Mouse (Mus musculus) lung, embryonic 15.5 days (tissue): ENCODE measurements around the gene Cadps2. TPM values are rescaled to one million over a fixed set of nuclear protein-coding genes. Genes with fewer than 3 reads are reported as not detected.

Source experiments
- ATAC-seq: fragments of 200-750 bp; cut with Nextera tagmentation; 2 replicates; pipeline ENCODE4 v1.8.0; 2017; ENCODE audit warnings: moderate number of reproducible peaks, borderline replicate concordance; ENCODE audit not compliant: low FRiP score, low TSS enrichment; ENCODE audit errors: extremely low read depth
- H3K27ac ChIP-seq: fragments of 300-500 bp; sonication (generic); 2 replicates; pipeline ENCODE4 v1.5.1; 2015; ENCODE audit warnings: moderate library complexity, mild to moderate bottlenecking, inconsistent platforms
- H3K27me3 ChIP-seq: fragments of 300-500 bp; sonication (generic); 2 replicates; pipeline ENCODE4 v1.6.1; 2015; ENCODE audit warnings: inconsistent platforms
- H3K36me3 ChIP-seq: fragments of 300-500 bp; sonication (generic); 2 replicates; pipeline ENCODE4 v1.6.1; 2015; ENCODE audit warnings: inconsistent platforms
- H3K4me1 ChIP-seq: fragments of 300-500 bp; sonication (generic); 2 replicates; pipeline ENCODE4 v1.6.1; 2015; ENCODE audit warnings: inconsistent platforms
- H3K4me2 ChIP-seq: fragments of 300-500 bp; sonication (generic); 2 replicates; pipeline ENCODE4 v1.6.1; 2015; ENCODE audit warnings: inconsistent platforms, mild to moderate bottlenecking, moderate library complexity
- H3K4me3 ChIP-seq: fragments of 300-500 bp; sonication (generic); 2 replicates; pipeline ENCODE4 v1.5.1; 2015; ENCODE audit warnings: mild to moderate bottlenecking, inconsistent platforms
- H3K9ac ChIP-seq: fragments of 300-500 bp; sonication (generic); 2 replicates; pipeline ENCODE4 v1.6.1; 2015; ENCODE audit warnings: inconsistent platforms
- H3K9me3 ChIP-seq: fragments of 300-500 bp; sonication (generic); 2 replicates; pipeline ENCODE4 v1.6.1; 2016; ENCODE audit warnings: inconsistent platforms
- WGBS: fragments of 180-500 bp; shearing (Covaris S2); methylation state at CpG from one replicate; pipeline ENCODE4 v1.1.7; 2015; 5-methylcytosine and 5-hydroxymethylcytosine counted together
- polyA plus RNA-seq: library from polyadenylated mRNA; unstranded; fragments of >200 nt; fragmentation: Nextera tagmentation; extraction: Ambion mirVana; gene quantifications from 2 replicates; pipeline ENCODE4 v1.2.1, GENCODE M21; 2015

Cadps2 gene
- polyA plus RNA-seq, 1 experiment from 2014 or later, result 7.9 TPM

GRCm38 (mm10) chr6:23647627-23648247, 191.5 kb downstream of the Cadps2 start:
- no peak overlapping the region for H3K9ac ChIP-seq
- peak; percentile 57; the same call in 1 of the 2 replicates for ATAC-seq
- peak overlapping the region; percentile 50; the same call in 1 of the 2 replicates for H3K27ac ChIP-seq
- peaks cover 12% of the 10 kb centered on the region; the same call in 1 of the 2 replicates for H3K4me1 ChIP-seq
- H3K36me3 ChIP-seq, result no peaks in the 10 kb centered on the region
- 49% methylated on average over 7 of the region's 7 CpGs for WGBS
- no peaks in the 10 kb centered on the region for H3K27me3 ChIP-seq
- no peak overlapping the region for H3K4me2 ChIP-seq
- no peaks in the 10 kb centered on the region for H3K9me3 ChIP-seq
- no peak overlapping the region for H3K4me3 ChIP-seq

GRCm38 (mm10) chr6:23637081-23637480, 202.1 kb downstream of the Cadps2 start:
- no peak overlapping the region for H3K9ac ChIP-seq
- H3K4me2 ChIP-seq, result no peak overlapping the region
- no peak for ATAC-seq
- H3K9me3 ChIP-seq, result no peaks in the 10 kb centered on the region
- no peaks in the 10 kb centered on the region for H3K27me3 ChIP-seq
- H3K36me3 ChIP-seq, result no peaks in the 10 kb centered on the region
- no peak overlapping the region for H3K27ac ChIP-seq
- H3K4me3 ChIP-seq, result no peak overlapping the region
- H3K4me1 ChIP-seq, result no peaks in the 10 kb centered on the region
- 49% methylated on average over 3 of the region's 3 CpGs for WGBS

DNA sequence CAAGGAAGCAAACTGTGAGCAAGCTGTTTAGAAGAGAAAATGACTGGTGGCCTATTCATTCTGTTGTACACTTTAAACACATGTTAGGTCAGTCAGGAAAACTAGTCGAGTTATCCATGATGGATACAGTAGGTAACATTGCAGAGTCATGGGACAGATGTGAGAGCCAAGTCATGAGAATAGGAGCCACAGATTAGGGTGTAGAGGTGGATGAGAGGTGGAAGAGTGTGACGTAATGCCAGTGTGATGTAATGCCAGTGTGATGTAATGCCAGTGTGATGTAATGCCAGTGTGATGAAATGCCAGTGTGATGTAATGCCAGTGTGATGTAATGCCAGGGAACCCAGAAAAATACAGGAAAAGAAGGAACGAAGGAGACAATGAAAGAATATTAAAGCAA, 204.0 kb downstream of the Cadps2 start:
- Histone ChIP-seq H3K4me3 (no peak overlapping the region), H3K9ac (no peak overlapping the region), H3K9me3 (no peaks in the 10 kb centered on the region), H3K4me2 (no peak overlapping the region), H3K4me1 (no peaks in the 10 kb centered on the region), H3K36me3 (no peaks in the 10 kb centered on the region), H3K27me3 (no peaks in the 10 kb centered on the region), H3K27ac (no peak overlapping the region)
- 90% methylated on average over 3 of the region's 3 CpGs for WGBS
- ATAC-seq, result no peak

GRCm38 (mm10) chr6:23634016-23634415, 205.2 kb downstream of the Cadps2 start:
- H3K27ac ChIP-seq, result no peak overlapping the region
- no peaks in the 10 kb centered on the region for H3K36me3 ChIP-seq
- H3K4me3 ChIP-seq, result no peak overlapping the region
- no peaks in the 10 kb centered on the region for H3K4me1 ChIP-seq
- no peak for ATAC-seq
- H3K4me2 ChIP-seq, result no peak overlapping the region
- no peak overlapping the region for H3K9ac ChIP-seq
- no peaks in the 10 kb centered on the region for H3K27me3 ChIP-seq
- no peaks in the 10 kb centered on the region for H3K9me3 ChIP-seq
- WGBS, result 84% methylated on average over 9 of the region's 9 CpGs

DNA sequence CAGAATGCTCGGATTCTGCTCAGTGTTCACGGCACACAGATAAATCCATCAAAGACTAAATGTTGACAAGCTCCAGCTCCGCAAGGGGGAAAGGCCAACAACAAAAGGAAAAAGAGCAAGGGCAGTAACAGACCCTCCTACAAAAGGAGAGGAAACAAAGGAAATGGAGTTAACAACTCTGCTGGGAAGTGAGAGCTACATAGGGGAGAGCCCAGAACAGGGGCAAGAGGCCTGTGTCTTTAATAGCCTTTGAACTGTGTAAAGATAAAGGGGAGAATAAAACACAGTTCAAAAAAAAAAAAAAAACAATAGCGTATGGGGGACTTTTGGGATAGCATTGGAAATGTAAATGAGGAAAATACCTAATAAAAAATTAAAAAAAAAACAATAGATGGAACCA, 208.8 kb downstream of the Cadps2 start:
- H3K9me3 ChIP-seq, result no peaks in the 10 kb centered on the region
- H3K4me3 ChIP-seq, result no peak overlapping the region
- H3K27ac ChIP-seq, result no peak overlapping the region
- H3K4me2 ChIP-seq, result no peak overlapping the region
- no peak for ATAC-seq
- no peaks in the 10 kb centered on the region for H3K27me3 ChIP-seq
- 33% methylated on average over 4 of the region's 4 CpGs for WGBS
- no peak overlapping the region for H3K9ac ChIP-seq
- no peaks in the 10 kb centered on the region for H3K4me1 ChIP-seq
- no peaks in the 10 kb centered on the region for H3K36me3 ChIP-seq

GRCm38 (mm10) chr6:23575102-23575501, 264.1 kb downstream of the Cadps2 start:
- Histone ChIP-seq H3K9me3 (no peaks in the 10 kb centered on the region), H3K27ac (no peak overlapping the region; the same call in 1 of the 2 replicates), H3K4me1 (peaks cover 8% of the 10 kb centered on the region; the same call in 1 of the 2 replicates), H3K4me3 (no peak overlapping the region), H3K36me3 (no peaks in the 10 kb centered on the region), H3K9ac (no peak overlapping the region), H3K4me2 (no peak overlapping the region), H3K27me3 (no peaks in the 10 kb centered on the region)
- ATAC-seq, result no peak
- WGBS, result 33% methylated on average over 2 of the region's 2 CpGs

- Histone ChIP-seq H3K9ac (no peak overlapping the region), H3K36me3 (no peaks in the 10 kb centered on the region), H3K4me1 (peaks cover 8% of the 10 kb centered on the region; the same call in 1 of the 2 replicates)
Measured at GRCm38 (mm10) chr6:23573750-23574149, 265.5 kb downstream of the Cadps2 start.

GRCm38 (mm10) chr6:23572401-23572800, 266.8 kb downstream of the Cadps2 start:
- Histone ChIP-seq H3K4me2 (no peak overlapping the region), H3K27ac (no peak overlapping the region), H3K9me3 (no peaks in the 10 kb centered on the region), H3K4me3 (no peak overlapping the region), H3K27me3 (no peaks in the 10 kb centered on the region), H3K36me3 (no peaks in the 10 kb centered on the region), H3K4me1 (peaks cover 8% of the 10 kb centered on the region; the same call in 1 of the 2 replicates), H3K9ac (no peak overlapping the region)
- 65% methylated on average over 4 of the region's 4 CpGs for WGBS
- no peak for ATAC-seq

More at GRCm38 (mm10) chr6:23573750-23574149, 265.5 kb downstream of the Cadps2 start:
- no peaks in the 10 kb centered on the region for H3K27me3 ChIP-seq
- no peak overlapping the region for H3K4me3 ChIP-seq
- H3K27ac ChIP-seq, result no peak overlapping the region
- no peak overlapping the region for H3K4me2 ChIP-seq
- no peaks in the 10 kb centered on the region for H3K9me3 ChIP-seq
- no peak for ATAC-seq
- WGBS, result 71% methylated on average over 4 of the region's 4 CpGs

DNA sequence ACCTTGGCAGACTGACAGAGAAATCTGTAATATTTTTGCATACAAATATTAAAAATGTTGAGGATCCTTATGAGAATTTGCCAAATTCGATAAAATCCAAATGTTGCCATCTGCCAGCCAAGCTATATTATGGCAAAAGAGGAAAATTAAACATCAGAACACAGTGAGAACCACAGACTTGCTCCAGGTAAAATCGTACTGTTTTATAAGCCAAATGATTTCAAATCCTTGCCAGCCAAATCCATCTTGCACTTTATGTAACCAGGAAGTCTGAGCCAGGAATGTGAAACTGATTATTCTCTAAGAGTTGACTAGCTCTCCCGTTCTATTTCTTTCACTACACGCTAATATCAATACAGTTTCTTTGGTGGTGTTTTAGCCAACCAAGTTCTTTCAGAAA, 269.5 kb downstream of the Cadps2 start:
- 69% methylated on average over 4 of the region's 4 CpGs for WGBS
- Histone ChIP-seq H3K9ac (no peak overlapping the region), H3K36me3 (no peaks in the 10 kb centered on the region), H3K27me3 (no peaks in the 10 kb centered on the region), H3K4me1 (no peaks in the 10 kb centered on the region), H3K27ac (no peak overlapping the region), H3K4me2 (no peak overlapping the region), H3K4me3 (no peak overlapping the region), H3K9me3 (no peaks in the 10 kb centered on the region)
- no peak for ATAC-seq

GRCm38 (mm10) chr6:23568688-23569087, 270.5 kb downstream of the Cadps2 start:
- H3K27ac ChIP-seq, result no peak overlapping the region
- H3K27me3 ChIP-seq, result no peaks in the 10 kb centered on the region
- H3K36me3 ChIP-seq, result no peaks in the 10 kb centered on the region
- no peaks in the 10 kb centered on the region for H3K4me1 ChIP-seq
- no peak overlapping the region for H3K4me2 ChIP-seq
- no peaks in the 10 kb centered on the region for H3K9me3 ChIP-seq
- H3K4me3 ChIP-seq, result no peak overlapping the region
- no peak overlapping the region for H3K9ac ChIP-seq
- 84% methylated on average over 1 of the region's 1 CpGs for WGBS
- ATAC-seq, result no peak

DNA sequence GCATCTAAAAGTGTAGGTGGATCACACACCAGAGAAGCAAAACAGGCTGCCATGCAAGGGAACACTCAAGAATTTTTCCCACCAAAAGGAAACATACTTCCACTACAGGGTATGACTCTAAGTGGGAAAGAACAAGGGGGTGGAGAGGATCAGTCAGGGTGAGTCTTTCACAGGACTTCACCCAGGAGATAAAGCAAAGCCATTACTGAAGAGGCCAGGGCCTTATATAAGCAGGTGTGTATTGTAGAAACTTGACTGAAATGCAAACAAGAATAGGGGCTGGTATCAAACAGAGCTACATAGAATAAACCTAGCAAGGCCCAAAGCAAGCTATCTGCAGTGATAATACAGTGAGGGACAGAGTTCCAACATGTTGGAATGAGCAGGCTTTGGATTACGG, 271.6 kb downstream of the Cadps2 start:
- Histone ChIP-seq H3K9me3 (no peaks in the 10 kb centered on the region), H3K9ac (no peak overlapping the region), H3K4me1 (no peaks in the 10 kb centered on the region), H3K4me3 (no peak overlapping the region), H3K36me3 (no peaks in the 10 kb centered on the region), H3K27me3 (no peaks in the 10 kb centered on the region), H3K27ac (no peak overlapping the region), H3K4me2 (no peak overlapping the region)
- no peak for ATAC-seq
- 73% methylated on average over 1 of the region's 1 CpGs for WGBS

- Histone ChIP-seq H3K4me2 (no peak overlapping the region), H3K4me1 (no peaks in the 10 kb centered on the region), H3K4me3 (no peak overlapping the region), H3K9me3 (no peaks in the 10 kb centered on the region), H3K36me3 (no peaks in the 10 kb centered on the region), H3K27ac (peak overlapping the region; percentile 71), H3K27me3 (no peaks in the 10 kb centered on the region), H3K9ac (no peak overlapping the region)
- 38% methylated on average over 1 of the region's 1 CpGs for WGBS
- no peak for ATAC-seq
Measured at GRCm38 (mm10) chr6:23549874-23550273, 289.3 kb downstream of the Cadps2 start.

GRCm38 (mm10) chr6:23523710-23524109, 315.5 kb downstream of the Cadps2 start:
- Histone ChIP-seq H3K4me3 (no peak overlapping the region), H3K4me2 (no peak overlapping the region), H3K27ac (no peak overlapping the region), H3K36me3 (no peaks in the 10 kb centered on the region), H3K9ac (no peak overlapping the region), H3K27me3 (no peaks in the 10 kb centered on the region), H3K9me3 (no peaks in the 10 kb centered on the region), H3K4me1 (no peaks in the 10 kb centered on the region)
- 84% methylated on average over 2 of the region's 2 CpGs for WGBS
- ATAC-seq, result no peak
